Mouse (Mus musculus) intestine, postnatal 0 days (tissue): ENCODE results near the gene Cep250. TPM values are rescaled to one million over a fixed set of nuclear protein-coding genes. Genes with fewer than 3 reads are reported as not detected.
"Not testable (repeated sequence)": the region's sequence is repeated elsewhere in the genome, so short reads cannot be mapped to it uniquely, and the experiment has no call there.

Experiments
- ATAC-seq: fragments of 200-750 bp; cut with Nextera tagmentation; 2 replicates; pipeline ENCODE4 v1.8.0; 2017; ENCODE audit warnings: mild to moderate bottlenecking, moderate TSS enrichment, moderate library complexity
- H3K27ac ChIP-seq: fragments of 300-500 bp; sonication (generic); 2 replicates; pipeline ENCODE4 v1.5.1; 2014; ENCODE audit warnings: mild to moderate bottlenecking, low read depth, low read length, moderate library complexity
- H3K27me3 ChIP-seq: fragments of 300-500 bp; sonication (generic); replicated peaks from 2 replicates; pipeline ENCODE4 v1.6.1; 2014; ENCODE audit warnings: low read length, mixed read lengths; ENCODE audit not compliant: control insufficient read depth, insufficient read depth
- H3K36me3 ChIP-seq: fragments of 300-500 bp; sonication (generic); 2 replicates; pipeline ENCODE4 v1.6.1; 2014; ENCODE audit warnings: mild to moderate bottlenecking, moderate library complexity; ENCODE audit not compliant: control insufficient read depth, insufficient read depth
- H3K4me1 ChIP-seq: fragments of 300-500 bp; sonication (generic); replicated peaks from 2 replicates; pipeline ENCODE4 v1.6.1; 2014; ENCODE audit warnings: antibody characterized with exemption, low read length, mixed read lengths; ENCODE audit not compliant: control insufficient read depth, insufficient read depth
- H3K4me2 ChIP-seq: fragments of 300-500 bp; sonication (generic); replicated peaks from 2 replicates; pipeline ENCODE4 v1.6.1; 2014; ENCODE audit warnings: low read depth, mild to moderate bottlenecking, moderate library complexity
- H3K4me3 ChIP-seq: fragments of 300-500 bp; sonication (generic); 2 replicates; pipeline ENCODE4 v1.5.1; 2014; ENCODE audit warnings: low read depth, low read length
- H3K9ac ChIP-seq: fragments of 300-500 bp; sonication (generic); 2 replicates; pipeline ENCODE4 v1.6.1; 2014; ENCODE audit warnings: mild to moderate bottlenecking, low read depth, low read length
- H3K9me3 ChIP-seq: fragments of 300-500 bp; sonication (generic); 2 replicates; pipeline ENCODE4 v1.6.1; 2016; ENCODE audit warnings: mixed run types; ENCODE audit not compliant: control insufficient read depth
- CTCF ChIP-seq: sonication (generic); IDR thresholded peaks from 2 replicates; pipeline ENCODE4 v1.5.1; 2016; ENCODE audit warnings: low read depth, mild to moderate bottlenecking, control low read depth, antibody characterized with exemption, moderate library complexity
- WGBS: fragments of 180-500 bp; shearing (Covaris S2); extraction: QIAGEN DNeasy Blood & Tissue Kit; methylation state at CpG from one replicate; pipeline ENCODE4 v1.1.7; 2014; 5-methylcytosine and 5-hydroxymethylcytosine counted together
- polyA plus RNA-seq: library from polyadenylated mRNA; unstranded; fragments of >200 nt; fragmentation: Nextera tagmentation; extraction: Ambion mirVana; gene quantifications from 2 replicates; pipeline ENCODE4 v1.2.1, GENCODE M21; 2015

Cep250 gene
- polyA plus RNA-seq: 4.0 and 5.9 TPM in 2 replicates

- H3K27ac ChIP-seq: peak within 1 kb of the TSS; percentile 57
- H3K9ac ChIP-seq: peak within 1 kb of the TSS; percentile 86
- no peaks in the 10 kb centered on the region for H3K9me3 ChIP-seq
- no peaks in the 10 kb centered on the region for H3K27me3 ChIP-seq
- WGBS: under 1% methylated on average over 59 of the region's 59 CpGs
- no peaks in the 10 kb centered on the region for H3K36me3 ChIP-seq
- peak; percentile 98 for ATAC-seq
- TF ChIP-seq CTCF: no peak
- H3K4me1 ChIP-seq: no peaks in the 10 kb centered on the region
- H3K4me2 ChIP-seq: peak within 1 kb of the TSS; percentile 79
- peak within 1 kb of the TSS; percentile 82 for H3K4me3 ChIP-seq
Observed at GRCm38 (mm10) chr2:155956134-155957059, at the start of gene Cep250. TSS of gene Cep250 (plus strand) at chr2:155956458.

- no peak overlapping the region for H3K4me2 ChIP-seq
- H3K4me1 ChIP-seq: no peaks in the 10 kb centered on the region
- H3K4me3 ChIP-seq: no peak overlapping the region
- H3K27me3 ChIP-seq: no peaks in the 10 kb centered on the region
- no peaks in the 10 kb centered on the region for H3K9me3 ChIP-seq
- no peak for ATAC-seq
- WGBS: 88% methylated on average over 6 of the region's 6 CpGs
- no peak overlapping the region for H3K9ac ChIP-seq
- no peak overlapping the region for H3K27ac ChIP-seq
- no peak for TF ChIP-seq CTCF
- peaks cover 44% of the 10 kb centered on the region for H3K36me3 ChIP-seq
Observed at GRCm38 (mm10) chr2:155914684-155915083, 41.6 kb upstream of the Cep250 start.

- H3K27ac ChIP-seq: no peak overlapping the region
- WGBS: 90% methylated on average over 7 of the region's 7 CpGs
- peaks cover 8% of the 10 kb centered on the region; the same call in 1 of the 2 replicates for H3K36me3 ChIP-seq
- H3K27me3 ChIP-seq: no peaks in the 10 kb centered on the region
- H3K9ac ChIP-seq: no peak overlapping the region
- no peak for TF ChIP-seq CTCF
- ATAC-seq: no peak
- no peaks in the 10 kb centered on the region for H3K9me3 ChIP-seq
- H3K4me1 ChIP-seq: no peaks in the 10 kb centered on the region
- no peak overlapping the region for H3K4me2 ChIP-seq
- H3K4me3 ChIP-seq: no peak overlapping the region
Observed at GRCm38 (mm10) chr2:155923143-155923542, 33.1 kb upstream of the Cep250 start.

- not testable (repeated sequence) for H3K27me3 ChIP-seq, ATAC-seq
Observed at GRCm38 (mm10) chr2:155925213-155925612, 31.0 kb upstream of the Cep250 start.

GRCm38 (mm10) chr2:155928711-155929345, 27.4 kb upstream of the Cep250 start:
- TF ChIP-seq CTCF: no peak

More at GRCm38 (mm10) chr2:155925213-155925612, 31.0 kb upstream of the Cep250 start:
- H3K4me1 ChIP-seq, H3K4me3 ChIP-seq, H3K9ac ChIP-seq, H3K36me3 ChIP-seq, H3K9me3 ChIP-seq, H3K27ac ChIP-seq, H3K4me2 ChIP-seq: not testable (repeated sequence)
- WGBS: 83% methylated on average over 6 of the region's 6 CpGs

More at GRCm38 (mm10) chr2:155928711-155929345, 27.4 kb upstream of the Cep250 start:
- peak overlapping the region; percentile 48 for H3K4me3 ChIP-seq
- H3K27me3 ChIP-seq: no peaks in the 10 kb centered on the region
- 52% methylated on average over 7 of the region's 7 CpGs for WGBS
- ATAC-seq: no peak
- 0 out of 2 replicates have a peak overlapping the region, but pooled peaks have one; percentile 38 for H3K9ac ChIP-seq
- peak overlapping the region; percentile 66 for H3K4me2 ChIP-seq
- H3K36me3 ChIP-seq: 0 out of 2 replicates have a peak, but pooled peaks cover 3% of the 10 kb centered on the region
- H3K4me1 ChIP-seq: peaks cover 9% of the 10 kb centered on the region; the same call in 1 of the 2 replicates
- H3K9me3 ChIP-seq: no peaks in the 10 kb centered on the region
- peak overlapping the region; percentile 47; the same call in 1 of the 2 replicates for H3K27ac ChIP-seq
